Mouse (Mus musculus): ENCODE data around the gene Plpp1. TPM values are rescaled to one million over a fixed set of nuclear protein-coding genes. Genes with fewer than 3 reads are reported as not detected.

The Plpp1 gene
- total RNA-seq, 2 experiments from 2014 or later = 1.6 to 2.7 TPM

DNA sequence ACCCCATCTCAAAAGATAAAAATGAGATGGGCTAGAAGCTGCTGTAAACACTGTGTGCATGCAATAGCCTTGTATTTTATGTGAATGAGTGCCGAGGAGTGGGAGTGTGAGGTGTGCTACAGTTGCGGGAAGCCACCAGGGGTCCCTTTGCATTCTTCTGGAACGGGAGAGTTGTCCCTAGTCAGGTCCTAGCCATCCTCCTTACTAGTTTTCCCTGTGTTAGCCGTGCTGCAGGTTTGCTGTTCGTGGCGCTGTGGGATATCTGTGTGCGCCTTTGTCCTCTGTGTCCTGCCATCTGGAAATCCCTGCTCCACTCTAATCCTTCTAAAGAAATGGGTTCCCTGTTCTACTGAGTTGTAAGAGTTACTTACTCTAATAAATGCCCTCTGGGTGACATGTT, 57.3 kb downstream of the Plpp1 start:
- no peak for ATAC-seq (replicated peaks; ENCODE audit: poor library complexity)

DNA sequence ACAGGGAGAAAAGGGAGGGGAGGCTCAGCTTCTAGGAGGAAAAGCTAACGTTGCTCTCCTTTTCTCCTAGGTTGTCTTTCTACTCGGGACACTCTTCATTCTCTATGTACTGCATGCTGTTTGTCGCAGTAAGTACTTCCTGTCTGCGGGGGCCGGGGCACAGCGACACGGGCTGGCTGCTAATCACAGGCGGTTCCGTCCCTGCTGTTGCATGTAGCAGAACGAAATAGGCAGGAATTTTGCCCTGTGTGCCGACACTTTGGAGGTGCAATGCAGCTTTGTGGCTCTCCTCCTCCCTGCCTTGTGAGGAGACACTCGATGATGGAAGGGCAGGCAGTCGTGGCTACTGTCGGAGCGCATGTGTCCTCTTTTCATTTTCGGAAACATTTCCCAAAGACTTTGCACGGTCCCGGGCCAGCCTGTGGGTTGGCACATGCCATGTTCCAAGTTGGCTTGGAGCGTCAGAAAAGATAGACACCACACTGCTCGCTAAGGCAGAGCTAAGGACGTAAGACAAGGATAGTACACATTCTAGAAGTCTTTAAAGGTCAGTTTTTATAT, 59.1 kb downstream of the Plpp1 start:
- no peak for ATAC-seq (replicated peaks; ENCODE audit: poor library complexity)

DNA sequence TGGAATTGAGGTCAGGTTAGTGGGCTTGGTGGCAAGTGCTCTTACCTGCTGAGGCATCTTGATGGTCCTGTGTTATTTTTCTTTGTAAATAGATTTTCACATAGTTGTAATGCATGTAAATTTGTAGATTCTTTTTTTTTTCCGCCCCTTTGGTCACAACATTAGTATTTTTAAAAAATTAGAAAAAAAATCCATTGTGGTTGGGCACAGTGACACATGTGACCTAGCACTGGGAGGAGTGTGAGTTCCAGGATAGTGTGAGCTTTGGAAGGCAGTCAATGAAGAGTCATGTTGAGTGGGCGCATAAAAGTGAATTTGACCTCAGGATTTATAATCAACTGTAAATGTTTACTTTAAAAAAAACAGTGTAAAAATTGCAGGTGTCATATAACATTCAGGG, 59.8 kb downstream of the Plpp1 start:
- ATAC-seq (replicated peaks; ENCODE audit: poor library complexity) = no peak

DNA sequence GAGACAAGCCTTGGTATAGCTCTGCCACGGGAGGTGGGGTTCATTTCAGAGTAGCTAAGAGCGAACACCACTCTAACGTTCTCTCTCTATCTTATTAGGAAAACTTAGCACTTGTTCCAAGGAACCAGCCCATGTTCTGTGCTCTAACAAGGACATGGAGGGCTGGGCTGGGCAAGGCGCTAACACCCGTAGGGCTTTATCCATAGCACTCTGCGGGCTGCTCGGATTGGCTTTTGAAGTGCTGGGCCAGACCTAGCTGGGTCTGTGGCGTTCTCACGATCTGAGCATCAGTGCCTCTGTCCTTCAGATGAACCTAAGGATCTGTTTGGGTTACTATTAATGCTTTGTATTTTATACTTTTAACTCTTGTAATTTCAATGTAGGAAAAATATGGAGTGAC, 60.3 kb downstream of the Plpp1 start:
- ATAC-seq (replicated peaks; ENCODE audit: poor library complexity) = no peak

DNA sequence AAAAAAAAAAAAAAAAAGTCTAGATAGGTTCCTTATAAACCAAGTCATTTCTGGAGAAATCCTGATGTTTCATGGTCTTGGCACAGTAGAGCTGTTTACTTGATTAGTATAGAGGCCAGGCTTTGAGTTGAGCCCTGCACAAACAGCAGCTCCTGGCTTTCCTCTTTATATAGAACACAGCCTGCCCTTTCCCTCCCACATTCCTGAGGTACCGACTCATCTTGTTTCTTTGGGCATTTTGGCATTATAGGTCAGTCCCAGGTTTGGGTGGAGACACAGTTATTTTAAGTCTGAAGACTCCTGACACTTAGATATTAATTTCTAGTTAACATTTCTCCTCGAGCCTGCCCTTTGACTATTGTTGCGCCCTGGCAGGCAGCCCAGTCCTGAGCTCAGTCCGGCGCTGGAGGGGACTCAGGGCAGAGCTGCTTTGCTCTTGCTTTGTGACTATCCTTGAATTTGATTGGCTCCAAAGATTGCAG, 61.3 kb downstream of the Plpp1 start:
- ATAC-seq (replicated peaks; ENCODE audit: poor library complexity) = no peak

DNA sequence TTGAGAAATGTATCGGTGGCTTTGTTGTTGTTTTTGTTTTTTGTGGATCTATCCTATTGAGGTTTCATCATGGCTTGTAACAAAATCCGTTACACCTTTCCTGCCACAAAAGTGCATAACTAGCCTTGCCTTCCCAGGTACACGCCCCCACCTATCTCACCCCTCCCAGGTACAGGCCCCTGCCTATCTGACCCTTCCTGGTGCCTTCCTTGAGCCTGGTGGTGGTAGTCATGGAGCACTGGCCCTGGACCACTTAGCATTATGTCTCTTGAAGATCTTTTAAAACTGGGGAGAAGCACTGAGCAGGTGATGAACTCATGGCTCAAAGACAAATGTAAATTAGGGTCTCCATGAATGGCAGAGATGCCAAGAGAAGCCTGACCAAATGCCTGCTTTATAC, 61.8 kb downstream of the Plpp1 start:
- ATAC-seq (replicated peaks; ENCODE audit: poor library complexity) = no peak

DNA sequence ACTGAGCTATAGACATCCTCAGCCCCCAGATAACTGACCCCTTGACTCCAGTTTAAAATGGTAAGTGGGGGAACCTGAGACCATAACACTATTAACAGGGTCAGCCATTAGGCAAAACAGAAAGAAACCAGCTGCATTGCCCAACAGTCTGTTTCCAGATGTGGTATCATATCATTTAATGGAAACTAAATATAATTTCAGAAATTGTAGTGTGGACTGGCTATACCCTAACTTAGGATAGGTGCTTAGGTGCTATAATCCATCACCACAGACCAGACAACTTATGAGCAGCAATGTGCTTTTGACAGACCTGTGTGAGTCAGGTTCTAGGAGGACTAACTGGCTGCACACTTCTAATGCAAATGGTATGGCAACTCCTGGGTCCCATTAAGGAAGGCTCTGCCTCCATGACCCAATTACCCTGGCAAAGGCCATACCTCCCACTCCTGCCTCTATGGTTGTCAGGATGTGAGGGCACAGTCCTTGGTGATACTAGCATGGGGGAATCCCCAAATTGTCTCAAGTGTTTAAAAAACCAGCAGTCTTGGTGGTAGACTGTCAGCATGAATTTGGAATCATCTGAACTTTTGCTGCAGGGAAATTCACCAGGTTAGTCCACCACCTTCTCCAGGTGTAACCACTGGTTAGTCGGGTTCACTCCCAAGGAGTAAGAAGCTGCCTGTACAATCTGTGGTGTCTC, 62.5 kb downstream of the Plpp1 start:
- no peak for ATAC-seq (replicated peaks; ENCODE audit: poor library complexity)

DNA sequence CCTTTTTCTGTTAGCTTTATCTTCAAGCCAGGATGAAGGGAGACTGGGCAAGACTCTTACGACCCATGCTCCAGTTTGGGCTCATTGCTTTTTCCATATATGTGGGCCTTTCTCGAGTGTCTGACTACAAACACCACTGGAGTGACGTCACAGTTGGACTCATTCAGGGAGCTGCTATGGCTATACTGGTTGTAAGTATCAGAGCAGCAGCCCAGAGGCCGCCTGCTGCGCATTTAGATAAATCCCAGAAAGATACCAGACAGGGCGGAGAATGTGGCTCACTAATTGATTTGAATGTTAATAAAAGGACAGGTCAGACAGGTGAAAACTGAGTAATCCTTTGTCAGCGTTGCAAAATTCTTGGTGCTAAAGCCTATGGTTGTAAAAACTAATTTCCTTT, 66.2 kb downstream of the Plpp1 start:
- ATAC-seq (replicated peaks; ENCODE audit: poor library complexity) = peak; percentile 33; the same call in 1 of the 2 replicates

DNA sequence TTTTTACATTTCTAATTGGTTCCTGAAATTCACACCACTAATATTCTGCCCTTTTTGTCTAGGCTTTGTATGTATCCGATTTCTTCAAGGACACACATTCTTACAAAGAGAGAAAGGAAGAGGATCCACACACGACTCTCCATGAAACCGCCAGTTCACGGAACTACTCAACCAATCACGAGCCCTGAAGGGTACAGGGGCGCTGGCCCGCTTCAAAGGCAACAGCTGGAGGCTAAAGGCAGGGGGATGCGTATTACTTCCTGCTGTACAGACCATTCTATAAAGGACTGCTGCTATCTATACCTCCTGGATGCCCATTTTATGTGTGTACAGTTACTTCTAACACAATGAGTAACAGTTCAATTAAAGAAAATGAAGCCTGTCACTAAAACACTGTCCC, 66.8 kb downstream of the Plpp1 start:
- no peak for ATAC-seq (replicated peaks; ENCODE audit: poor library complexity)

DNA sequence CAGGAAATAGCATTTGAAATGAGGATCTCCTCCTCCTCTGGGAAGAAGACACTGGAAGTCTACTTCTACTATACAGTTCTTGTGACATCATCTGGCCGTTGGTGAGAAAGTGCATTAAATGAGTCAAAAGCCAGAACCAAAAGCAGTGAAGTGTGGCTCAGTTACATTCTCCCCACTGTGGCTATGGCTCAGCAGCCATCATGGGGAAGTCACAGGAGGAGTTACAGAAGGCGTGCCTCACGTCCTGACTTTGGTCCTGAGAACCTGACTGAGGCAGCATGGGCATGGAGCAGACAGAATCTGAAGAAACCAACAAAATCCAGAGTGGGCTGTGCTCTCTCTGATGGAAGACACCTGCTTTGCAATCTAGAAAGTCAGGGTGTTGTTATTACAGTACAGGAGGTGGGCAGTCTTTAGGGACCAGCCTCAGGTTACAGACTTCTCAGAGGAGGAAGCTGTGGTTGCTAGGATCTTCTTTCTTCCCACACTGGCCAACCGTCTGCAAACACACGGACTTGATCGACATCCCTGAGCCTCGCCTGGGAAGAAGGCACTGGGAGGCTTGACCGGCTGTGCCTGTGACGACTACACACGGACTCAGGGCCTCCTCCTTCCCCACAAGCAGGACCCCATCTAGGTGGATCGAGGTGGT, 69.6 kb downstream of the Plpp1 start:
- ATAC-seq (replicated peaks; ENCODE audit: poor library complexity) = 0 out of 2 replicates have a peak, but pooled peaks have one; percentile 9

DNA sequence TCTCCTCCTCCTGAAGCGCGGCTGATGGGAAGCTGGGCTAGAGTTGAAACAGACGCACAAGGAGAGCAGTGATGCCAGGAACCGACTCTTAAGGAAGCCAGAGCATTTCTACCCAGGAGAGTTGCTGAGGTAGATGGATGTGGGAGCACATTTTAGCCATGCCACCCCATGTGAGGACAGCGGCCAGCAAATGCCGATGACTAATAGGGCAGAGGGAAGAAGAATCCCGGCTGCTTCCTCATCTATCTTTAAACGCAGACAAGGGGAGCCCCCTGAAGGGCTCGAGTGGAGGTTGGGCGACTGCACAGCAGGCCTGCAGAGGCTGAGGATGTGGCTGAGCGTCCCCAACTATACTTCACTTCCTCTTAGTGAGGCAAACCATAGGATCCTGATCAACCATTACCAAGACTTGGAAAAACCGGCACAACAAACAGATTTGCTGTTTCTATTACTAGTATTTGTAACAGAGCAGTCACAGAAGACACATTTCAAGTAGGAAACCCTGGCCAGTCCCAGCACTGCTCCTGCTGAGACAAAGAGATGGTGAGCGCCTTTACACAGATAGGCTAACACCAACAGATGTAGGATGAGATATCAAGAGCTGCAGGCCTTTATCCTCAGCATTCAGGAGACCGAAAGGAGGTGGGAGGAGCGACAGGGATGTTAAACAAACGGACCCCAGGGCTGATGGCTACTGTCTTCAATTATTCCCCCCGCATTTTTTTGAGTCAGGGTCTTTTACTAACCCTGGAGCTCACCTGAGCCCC, 71.1 kb downstream of the Plpp1 start:
- ATAC-seq (replicated peaks; ENCODE audit: poor library complexity) = peak; percentile 90

DNA sequence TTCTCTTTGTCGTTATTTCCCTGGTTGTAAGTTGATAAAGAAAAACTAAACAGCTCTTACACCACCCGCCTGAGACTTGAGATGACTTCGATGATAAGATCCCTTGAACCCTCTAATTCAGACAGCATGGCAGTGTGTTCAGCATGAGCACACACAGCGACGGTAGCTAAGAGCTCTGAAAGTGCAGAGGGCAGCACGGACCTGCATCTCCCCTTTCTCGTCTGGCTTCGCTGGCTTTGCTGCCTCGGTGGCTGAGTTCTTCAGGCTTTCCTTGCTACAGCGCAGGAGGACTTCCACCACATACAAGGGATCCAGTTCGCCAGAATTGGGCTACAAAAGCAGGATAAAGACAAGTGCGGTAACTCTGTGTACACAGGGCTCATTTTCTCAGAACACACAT, 86.6 kb downstream of the Plpp1 start:
- no peak for ATAC-seq (replicated peaks; ENCODE audit: poor library complexity)

DNA sequence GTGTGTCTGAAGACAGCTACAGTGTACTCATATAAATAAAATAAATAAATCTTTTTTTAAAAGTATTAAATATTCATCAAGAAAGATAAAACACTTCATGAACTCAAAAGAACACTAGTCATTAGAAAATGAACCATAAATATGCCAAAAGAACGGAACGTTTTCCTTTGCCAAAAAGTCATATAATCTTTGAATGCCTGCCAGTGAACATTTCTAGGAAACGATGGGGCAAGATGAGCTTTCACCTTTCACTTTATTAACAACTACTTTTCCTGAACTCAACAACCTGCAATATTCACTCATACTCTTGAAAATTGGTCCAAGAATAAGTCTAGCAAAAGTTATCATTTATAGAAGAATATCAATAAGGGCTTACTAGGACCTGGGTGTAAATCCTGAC, 101.6 kb downstream of the Plpp1 start:
- ATAC-seq (replicated peaks; ENCODE audit: poor library complexity) = no peak

DNA sequence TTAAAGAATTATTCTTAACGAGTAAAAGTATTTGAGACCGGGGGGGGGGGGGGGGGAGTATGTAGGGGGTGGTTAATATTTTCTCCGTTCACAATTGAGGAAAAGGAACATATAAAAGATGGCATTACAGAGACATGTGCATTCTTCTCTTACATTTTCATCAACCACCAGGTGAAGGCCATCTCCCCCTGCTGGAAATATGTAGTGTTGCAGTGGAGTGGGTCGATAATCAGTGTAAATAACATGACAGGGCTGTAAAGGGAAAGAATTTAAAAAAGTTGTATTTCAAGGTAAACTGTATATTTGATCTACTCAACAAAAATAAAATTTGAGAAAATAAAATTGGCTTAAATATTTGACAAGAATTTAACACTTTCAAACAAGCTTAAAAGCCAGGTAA, 109.1 kb downstream of the Plpp1 start:
- peak; percentile 88 for ATAC-seq (replicated peaks; ENCODE audit: poor library complexity)

DNA sequence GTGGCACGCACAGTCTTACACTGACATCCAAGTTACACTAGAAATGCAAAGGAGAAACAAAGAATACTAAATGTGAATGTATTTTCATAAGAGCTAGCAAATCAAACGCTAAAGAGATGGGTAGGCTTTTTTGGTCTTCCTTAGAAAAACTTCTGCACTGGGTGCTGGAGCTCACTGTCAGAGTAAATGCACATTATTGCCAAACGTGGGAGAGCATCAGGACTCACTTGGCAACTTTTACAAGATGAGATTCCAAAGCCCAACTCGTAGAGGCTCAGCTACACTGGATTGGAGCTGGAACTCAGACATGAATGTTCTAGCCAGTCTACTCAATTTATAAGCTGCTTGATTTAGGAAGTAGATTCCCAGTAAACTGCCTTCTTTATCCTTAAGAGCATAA, 109.8 kb downstream of the Plpp1 start:
- no peak for ATAC-seq (replicated peaks; ENCODE audit: poor library complexity)

Other genes with a start within 250 kb of the Plpp1 start
- gene Il31ra, start 206.4 kb upstream of the Plpp1 start, total RNA-seq (2015) = 5.4 and 6.2 TPM in 2 replicates
- gene Il31ra, start 206.4 kb upstream of the Plpp1 start, total RNA-seq (2017) = 4.9 and 8.4 TPM in 2 replicates
- gene Ddx4, start 148.3 kb upstream of the Plpp1 start, total RNA-seq (2015) = 0.17 and 1.4 TPM in 2 replicates
- 0.54 and 1.1 TPM in 2 replicates for gene Ddx4, start 148.3 kb upstream of the Plpp1 start, total RNA-seq (2017)
- gene Slc38a9, start 140.0 kb upstream of the Plpp1 start, total RNA-seq (2015) = 20.0 and 24.2 TPM in 2 replicates
- gene Slc38a9, start 140.0 kb upstream of the Plpp1 start, total RNA-seq (2017) = 11.1 and 17.8 TPM in 2 replicates
- 77.2 and 85.6 TPM in 2 replicates for gene Mtrex, start 126.6 kb downstream of the Plpp1 start, total RNA-seq (2015)
- 69.9 and 87.9 TPM in 2 replicates for gene Mtrex, start 126.6 kb downstream of the Plpp1 start, total RNA-seq (2017)
- gene Dhx29, start 126.7 kb downstream of the Plpp1 start, total RNA-seq (2015) = 16.7 and 22.3 TPM in 2 replicates
- gene Dhx29, start 126.7 kb downstream of the Plpp1 start, total RNA-seq (2017) = 27.2 and 29.8 TPM in 2 replicates
- 1.5 and 2.1 TPM in 2 replicates for gene Ccno, start 187.0 kb downstream of the Plpp1 start, total RNA-seq (2015)
- gene Ccno, start 187.0 kb downstream of the Plpp1 start, total RNA-seq (2017) = 1.4 and 1.6 TPM in 2 replicates
- not detected in 2 replicates for gene Mcidas, start 193.1 kb downstream of the Plpp1 start, total RNA-seq (2015)
- gene Mcidas, start 193.1 kb downstream of the Plpp1 start, total RNA-seq (2017) = not detected in 2 replicates
- gene Cdc20b, start 234.3 kb downstream of the Plpp1 start, total RNA-seq (2015) = not detected in 2 replicates
- not detected in 2 replicates for gene Cdc20b, start 234.3 kb downstream of the Plpp1 start, total RNA-seq (2017)
- not detected in 2 replicates for gene Gpx8, start 245.6 kb downstream of the Plpp1 start, total RNA-seq (2015)
- gene Gpx8, start 245.6 kb downstream of the Plpp1 start, total RNA-seq (2017) = not detected in 2 replicates

Measured in megakaryocyte progenitor cell, adult 5-6 weeks (primary cell).